Mouse (Mus musculus): ENCODE measurements at regions not wholly inside any gene's neighbourhood (a gene's known extent, or its start where the extent isn't known, plus 50 kb on each side); places are given as distances from the start of the nearest gene placed in this dataset.

DNA sequence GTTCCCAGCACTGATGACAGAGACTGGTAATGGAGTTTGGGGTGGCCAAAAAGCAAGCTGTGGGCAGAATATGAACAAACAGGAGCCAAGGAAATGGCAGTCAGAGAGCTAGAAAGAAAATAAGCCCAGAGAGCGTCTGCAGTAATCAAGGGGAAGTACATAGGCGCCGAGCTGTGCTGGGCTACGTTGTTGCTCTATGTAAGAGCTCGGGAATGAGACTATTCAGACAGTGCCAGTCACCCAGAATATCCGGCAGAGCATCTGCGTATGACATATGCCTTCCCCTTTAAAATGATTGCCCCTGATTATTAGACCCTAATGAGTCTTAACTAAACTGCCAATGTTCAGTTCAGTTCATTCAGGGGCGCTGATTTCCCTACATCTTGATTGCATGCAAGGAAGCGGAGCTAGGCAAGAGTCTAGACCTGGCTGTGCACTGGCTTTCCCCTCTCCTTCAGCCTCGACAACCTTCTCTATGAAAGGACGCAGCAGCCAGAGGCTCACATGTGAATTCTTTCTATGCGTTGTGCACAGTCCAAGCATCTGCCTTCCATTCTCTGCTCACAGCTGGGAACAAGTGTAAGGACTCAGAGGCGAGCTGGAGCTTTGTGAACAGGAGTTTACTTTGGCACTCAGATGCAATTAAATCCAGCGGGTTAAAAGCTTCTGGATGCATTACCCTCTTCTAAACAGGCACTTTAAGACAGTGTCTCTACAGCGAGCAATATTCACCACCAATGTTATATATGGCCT is 125.7 kb upstream of the Gdf10 start:
- DNase-seq: no peak

DNA sequence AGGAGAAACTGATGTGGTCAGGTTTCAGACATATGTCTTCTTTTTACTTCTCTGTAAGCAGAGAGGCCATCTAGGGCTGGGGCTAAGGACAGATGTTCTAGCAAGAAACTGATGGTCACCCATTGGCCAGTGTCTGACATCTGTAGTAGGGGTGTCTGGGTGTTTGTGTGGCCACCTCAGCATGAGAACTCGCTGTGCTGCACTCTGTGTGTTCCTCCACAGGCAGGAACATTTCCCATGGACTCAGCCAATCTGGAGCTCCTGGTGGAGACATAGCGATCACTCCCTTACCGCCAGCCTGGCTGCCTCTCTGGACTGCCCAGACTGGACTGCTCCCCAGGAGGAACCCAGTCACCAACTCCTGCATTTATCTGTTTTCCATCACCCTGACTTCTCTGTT is 119.1 kb upstream of the Gdf10 start:
- no peak for DNase-seq

DNA sequence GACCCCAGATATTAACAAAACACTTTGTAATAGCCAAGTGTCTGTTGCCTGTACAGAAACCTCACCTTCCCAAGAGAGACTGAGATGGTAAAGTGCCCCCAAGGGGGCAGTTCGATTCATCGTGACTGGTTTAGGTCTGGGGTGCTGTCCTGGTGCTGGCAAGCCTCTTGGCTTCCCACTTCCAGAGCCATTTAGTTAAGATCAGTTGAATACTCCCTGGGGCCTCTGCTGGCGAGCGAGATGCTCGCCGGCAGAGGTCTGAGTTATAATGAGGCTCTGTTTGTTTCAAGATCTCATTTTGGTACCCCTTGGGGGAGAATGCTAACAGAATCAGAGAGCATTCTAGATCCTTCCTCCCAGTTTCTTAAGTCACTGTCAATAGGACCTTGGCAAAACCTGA is 118.7 kb upstream of the Gdf10 start:
- DNase-seq: no peak

DNA sequence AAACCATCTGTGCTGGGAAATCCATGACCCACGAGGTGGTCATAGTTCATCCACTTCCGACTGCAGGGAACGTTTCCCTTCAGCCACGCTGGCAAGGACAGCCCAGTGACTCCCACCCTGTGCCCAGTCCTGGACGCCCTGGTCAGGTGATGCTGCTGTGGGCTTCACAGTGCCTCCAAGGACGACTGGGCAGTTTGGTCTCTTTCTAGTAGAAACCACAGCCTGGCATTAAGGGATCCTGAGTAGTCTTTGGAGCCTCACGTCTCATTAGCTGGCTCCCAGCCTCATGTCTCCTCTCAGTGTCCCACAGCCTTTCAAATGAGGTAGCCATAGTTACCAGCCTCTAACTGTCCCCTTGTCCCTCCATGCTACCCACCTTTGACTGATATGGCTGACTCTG is 116.2 kb upstream of the Gdf10 start:
- DNase-seq: no peak

DNA sequence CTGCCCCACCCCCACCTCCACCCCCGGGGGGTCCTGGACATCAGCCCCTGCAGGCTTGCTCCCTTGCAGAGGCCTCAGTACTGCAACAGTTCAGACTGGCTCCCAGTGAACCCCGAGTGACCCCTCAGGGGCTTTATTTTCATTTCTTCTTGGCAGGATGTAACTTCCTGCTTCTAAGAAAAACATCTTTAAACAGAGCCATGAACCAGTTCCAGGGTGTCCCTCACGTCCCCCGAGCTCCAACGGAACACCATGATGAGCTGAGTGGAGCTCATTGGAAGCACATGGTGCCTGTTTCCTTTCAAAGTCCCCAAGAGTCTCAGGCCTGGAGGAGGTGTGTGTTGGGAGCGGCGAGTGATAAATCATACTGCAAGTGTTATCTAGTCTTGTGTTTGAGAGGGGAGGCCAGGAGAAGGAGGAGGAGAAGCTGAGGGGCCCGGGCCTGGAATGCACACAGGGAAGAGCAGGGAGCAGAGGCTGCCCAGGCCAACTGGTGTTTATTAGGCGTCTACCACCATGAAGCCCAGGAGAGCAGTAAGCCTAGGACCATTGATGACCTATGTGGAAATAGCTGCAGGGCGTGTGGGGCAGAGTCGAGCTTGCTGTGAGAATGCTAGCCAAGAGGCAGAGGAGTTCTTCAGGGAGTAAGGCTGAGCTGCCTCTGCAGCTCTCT is 114.7 kb upstream of the Gdf10 start:
- DNase-seq: no peak

DNA sequence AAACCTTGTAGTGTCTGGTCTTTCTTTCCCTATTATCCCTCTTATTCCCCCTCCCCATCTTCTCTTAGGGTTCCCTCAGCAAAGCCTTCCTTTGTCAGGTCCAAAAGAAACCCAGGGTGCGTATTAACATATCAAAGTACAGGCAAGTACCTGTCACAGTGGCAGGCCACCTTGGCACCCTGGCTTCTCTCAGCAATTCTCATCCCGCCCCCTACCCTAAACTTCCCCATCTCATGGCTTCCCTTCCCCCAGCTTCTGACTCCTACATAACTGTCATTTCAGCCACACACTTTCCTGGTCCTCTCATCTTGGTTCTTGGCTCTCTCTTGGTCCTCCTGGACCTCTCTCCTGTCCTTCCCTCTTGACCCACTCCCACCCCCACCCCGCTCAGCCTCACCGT is 112.8 kb upstream of the Gdf10 start:
- DNase-seq: no peak

DNA sequence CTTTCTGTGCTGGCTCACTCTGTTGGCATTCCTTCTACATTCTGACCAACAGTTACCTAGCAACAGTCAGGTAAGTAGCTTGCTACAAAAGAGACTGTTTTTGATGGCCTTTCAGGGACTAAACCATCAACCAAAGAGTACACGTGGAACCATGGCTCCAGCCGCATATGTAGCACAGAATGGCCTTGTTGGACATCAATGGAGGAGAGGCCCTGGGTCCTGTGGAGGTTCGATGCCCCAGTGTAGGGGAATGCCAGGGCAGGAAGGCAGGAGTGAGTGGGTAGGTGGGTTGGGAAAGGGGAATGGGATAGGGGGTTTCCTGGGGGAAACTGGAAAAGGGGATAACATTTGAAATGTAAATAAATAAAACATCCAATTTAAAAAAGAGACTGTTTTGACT is 112.1 kb upstream of the Gdf10 start:
- no peak for DNase-seq

DNA sequence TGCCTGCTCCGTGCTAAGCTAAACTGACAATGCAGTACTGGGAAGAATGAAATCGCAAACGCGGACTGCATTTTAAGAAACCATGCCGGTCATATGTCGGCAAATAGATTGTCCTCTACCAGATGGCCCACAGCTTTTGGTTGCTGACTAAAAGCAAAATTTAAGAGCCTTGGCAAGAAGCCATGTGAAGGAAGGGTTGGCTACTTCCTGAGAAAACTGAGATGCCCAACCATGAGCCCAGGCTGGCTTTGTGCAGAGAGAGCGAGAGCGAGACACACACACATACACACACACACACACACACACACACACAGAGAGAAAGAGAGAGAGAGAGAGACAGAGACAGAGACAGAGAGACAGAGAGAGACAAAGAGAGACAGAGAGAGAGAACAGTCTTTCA is 111.1 kb upstream of the Gdf10 start:
- DNase-seq: no peak

DNA sequence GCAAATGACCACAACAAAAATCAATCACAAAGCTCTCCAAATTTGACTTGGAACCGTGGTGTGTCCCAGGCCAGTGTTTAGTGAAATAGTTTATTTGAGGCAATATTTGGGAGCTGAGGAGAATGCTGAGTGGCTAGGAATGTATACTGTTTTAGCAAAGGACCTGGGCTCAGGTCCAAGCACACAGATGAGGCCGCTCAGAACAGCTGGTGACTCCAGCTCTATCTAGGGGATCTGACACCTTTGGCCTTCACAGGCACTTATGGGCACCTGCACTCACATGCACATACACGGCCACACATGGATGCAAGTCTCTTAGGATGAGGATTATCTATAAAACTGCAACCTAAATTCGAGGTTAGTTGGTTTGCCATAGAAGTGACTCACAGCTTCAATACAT is 110.6 kb upstream of the Gdf10 start:
- no peak for DNase-seq

DNA sequence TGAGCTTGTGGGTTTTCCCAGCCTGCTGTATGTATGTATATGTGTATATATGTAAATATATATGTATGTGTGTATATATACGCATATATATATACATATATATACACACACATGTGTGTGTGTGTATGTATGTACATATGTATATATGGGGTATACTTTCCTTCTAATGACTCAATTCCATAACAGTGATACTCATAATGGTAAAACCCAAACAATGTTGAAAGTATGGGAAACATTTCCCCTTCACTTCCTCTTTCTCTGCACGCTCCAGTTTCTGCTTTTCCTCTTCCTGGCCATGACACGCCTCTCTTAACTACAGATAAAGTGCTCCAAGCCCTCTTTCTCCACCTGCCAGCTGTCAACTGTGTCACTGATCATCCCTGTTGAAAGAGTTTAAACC is 110.1 kb upstream of the Gdf10 start:
- no peak for DNase-seq

DNA sequence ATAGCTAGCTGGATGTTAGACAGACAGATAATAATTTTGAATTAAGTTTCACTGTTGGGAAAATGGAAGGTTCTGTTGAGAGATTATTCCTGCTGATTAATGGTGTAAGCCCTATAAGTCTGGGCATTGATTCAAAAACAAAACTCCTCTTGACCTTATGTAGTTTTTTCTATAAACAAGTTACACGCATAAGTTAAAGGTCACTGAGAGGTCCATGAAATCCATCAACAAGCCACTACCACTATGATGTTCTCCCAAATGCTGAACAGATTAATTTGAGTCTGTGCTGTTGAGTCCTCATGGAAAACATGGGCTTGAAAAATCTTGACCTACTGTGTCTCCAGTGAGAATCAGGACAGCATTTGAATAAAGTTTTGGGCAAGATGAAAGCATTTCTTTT is 109.3 kb upstream of the Gdf10 start:
- no peak for DNase-seq

DNA sequence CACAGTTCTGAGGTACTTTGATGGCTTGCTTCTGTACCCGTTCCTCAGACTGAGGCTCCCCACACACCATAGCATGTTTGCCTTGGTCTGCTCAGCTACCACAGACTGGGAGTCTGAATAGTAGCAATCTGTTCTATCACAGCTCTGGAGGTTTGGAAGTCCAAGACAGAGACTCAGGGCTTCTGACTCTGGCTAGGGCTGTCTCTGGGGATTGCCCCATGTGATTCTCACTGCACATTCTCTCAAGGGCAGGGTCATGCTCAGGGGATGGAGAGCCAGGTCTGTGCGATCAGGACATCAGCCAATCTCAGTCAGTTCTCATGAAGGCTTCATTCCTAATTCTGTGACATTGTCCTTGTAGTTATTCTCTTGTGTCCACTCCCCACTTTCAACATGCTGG is 108.8 kb upstream of the Gdf10 start:
- no peak for DNase-seq

DNA sequence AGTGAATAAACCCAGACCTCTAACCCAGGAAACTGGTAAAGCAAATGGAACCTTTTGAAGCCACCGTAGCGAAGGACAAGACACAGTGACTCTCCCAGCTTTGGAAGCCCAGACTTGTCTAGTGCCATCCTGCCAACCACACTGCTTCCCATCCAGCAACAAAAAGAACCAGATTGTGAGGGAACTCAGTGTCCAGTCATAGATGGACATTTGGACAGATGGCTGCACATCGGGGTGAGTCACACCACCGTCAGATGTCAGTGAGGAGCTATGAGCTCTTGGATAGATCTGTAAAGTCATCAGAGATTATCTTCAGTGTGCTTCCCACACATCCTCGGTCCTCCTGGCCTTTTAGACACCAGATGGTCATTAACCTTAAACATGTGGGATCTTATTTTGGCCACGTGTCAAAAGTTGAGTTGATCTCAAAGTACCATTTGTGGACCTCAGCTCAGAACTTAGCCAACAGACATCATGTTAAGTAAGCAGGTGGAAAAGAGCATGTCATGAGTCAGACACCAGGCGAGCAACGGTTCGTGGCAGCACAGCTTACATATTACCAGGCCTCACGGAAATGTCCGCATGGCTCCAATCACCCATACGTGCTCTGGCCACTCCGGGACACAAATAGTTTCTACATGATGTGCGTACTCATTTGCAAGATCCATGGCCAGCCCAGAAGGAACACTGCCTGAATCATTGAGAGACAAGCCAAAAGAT is 102.7 kb upstream of the Gdf10 start:
- no peak for DNase-seq

DNA sequence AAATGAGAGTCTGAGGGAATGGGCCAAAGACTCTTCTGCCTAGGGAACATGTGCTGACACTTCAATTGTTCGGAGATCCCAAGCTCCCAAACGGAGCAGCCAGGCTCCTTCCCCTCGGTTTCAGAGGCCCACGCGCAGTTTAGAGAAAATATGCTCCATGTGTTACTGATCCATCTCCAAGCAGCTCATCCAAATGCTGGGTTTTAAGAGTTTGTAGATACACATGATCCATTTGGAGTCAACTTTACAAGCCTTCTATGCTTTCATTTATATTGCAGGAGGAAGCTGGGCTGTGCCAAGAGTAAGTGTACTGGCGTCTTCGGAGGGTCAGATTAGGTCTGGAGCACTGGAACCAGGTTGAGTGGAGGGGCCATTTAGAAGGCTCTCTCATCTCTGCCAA is 102.0 kb upstream of the Gdf10 start:
- no peak for DNase-seq

DNA sequence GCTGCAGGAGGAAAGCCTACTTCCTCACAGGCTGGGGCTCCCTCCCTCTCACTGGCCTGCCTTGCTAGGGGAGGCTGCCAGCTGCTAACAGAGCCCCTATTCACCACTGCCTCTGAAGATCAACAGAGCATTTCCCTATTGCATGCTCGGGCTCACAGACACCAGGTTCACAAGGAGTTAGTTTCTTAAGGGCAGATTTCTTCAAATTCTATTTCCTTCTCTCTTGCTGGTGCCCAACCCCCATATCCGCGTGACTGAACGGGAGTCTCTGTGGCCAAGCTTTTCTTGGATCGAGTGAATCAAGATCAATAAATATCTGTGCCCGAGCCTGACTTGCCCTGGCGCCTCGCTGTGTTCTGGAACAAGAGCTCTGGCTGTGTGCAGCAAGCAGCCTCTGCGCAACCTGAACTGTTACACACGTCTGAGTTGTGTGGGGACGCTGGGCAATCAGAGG is 98.9 kb upstream of the Gdf10 start:
- DNase-seq: no peak

DNA sequence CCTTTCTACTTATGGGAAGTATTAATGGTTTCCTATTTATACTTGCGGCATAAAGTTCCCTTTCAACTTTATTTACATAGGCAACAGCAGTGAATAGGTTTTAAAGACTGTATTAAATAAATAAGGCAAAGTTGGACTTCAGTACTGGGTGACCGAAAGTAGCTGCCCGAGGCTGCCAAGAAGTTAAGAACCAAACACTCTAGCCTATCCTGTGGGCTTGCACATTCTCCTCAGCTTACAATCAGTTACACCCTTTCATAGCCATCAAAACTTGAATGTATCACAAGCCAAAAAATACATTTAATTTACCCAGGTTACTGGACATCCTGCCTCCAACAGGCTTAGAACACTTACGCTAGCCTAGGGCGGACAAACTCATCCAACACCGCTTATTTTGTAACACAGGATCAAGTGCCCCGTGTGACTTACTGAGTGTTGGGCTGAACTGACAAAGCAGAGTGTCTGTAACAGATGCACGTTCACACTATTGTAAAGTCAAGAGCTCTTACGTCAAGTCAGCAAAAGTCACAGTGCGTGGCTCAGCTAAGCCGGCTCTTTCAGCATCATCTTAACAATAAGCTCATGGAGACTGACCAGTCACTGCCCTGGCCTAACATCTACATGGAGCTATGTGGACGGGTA is 97.3 kb upstream of the Gdf10 start:
- DNase-seq: no peak

DNA sequence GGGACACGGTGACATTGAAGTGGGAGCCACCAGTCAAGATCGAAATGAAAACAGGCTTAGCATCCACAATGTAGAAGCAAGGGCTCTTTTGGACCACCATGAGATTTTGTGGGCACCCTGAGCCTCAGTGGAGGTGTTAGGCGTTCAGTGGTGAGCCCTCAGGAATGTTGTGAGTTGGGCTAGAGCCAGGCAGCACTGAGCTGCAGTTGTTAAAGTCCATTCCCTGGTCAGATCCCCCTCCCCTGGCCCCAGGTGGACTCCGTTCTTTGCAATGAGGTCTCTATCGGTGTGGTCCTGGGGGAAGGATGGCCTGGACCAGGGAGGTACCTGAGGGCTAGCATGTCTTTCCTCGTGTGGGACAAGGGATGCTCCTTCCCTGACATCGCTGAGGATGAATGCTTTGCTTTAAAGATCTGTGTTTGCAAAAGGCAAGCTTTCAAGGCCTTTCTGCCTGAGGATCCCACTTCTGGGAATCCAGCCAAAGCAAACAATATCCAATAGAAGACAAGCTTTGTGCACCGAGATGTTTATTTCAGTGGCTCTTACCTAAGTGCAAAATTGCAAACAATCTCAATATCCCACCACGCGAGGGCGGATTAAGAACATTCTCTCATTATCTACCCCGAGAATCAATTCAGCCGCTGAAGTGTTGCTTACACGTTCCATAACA is 90.6 kb upstream of the Gdf10 start:
- no peak for DNase-seq

DNA sequence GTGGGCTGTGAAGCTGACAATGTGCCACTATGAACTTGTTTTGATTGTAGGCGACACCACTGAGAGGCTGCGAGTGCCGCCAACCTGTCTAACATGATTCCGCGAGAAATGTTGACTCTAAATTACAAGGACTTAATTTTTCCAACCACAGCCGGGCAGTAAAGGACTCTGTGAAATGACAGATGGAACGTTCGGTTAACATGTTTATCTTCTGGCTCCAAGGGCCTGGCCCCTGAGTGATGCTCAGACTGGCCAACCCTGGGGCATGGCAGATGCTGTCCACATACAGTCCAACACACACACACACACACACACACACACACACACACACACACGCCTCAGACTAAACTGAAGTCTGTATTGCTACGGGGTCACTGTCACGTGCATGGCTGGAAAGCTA is 87.0 kb upstream of the Gdf10 start:
- DNase-seq: no peak

DNA sequence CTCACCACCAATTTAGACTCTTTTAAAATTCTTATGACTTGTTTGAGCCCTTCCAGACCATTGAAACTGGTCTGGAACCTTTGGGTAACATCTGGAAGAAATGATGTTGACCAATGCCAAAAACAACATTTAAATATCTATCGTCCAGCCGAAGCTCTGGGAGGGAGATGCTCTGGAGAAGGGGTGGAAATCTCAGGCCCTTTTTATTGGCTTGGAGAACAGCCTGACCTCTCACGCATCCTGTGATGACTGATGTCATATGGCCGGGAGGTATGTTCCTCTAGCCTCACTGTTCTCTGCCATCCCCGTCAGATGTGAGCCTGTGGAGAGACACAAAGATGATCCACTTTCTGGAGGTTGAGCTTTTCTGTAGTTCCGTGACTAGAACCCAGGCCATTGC is 81.6 kb upstream of the Gdf10 start:
- no peak for DNase-seq

DNA sequence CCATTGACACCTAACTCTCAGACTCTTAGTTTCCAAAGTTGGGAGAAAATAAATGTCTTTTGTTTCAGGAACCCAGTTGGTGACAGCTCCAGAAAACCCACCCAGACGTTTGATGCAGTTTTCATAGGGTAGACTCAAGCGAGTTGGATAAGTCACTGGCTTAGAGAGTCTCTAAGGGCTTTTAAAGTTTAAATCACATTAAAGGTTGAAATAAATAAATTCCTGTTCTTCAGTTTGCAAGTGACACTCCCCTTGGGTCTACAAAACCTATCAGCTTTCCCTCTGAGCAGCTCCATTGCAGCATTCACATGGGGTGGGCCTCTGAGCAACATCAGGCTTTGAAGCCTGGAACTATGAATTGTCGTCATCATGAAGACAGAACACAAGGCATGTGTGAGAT is 69.9 kb upstream of the Gdf10 start:
- DNase-seq: no peak

DNA sequence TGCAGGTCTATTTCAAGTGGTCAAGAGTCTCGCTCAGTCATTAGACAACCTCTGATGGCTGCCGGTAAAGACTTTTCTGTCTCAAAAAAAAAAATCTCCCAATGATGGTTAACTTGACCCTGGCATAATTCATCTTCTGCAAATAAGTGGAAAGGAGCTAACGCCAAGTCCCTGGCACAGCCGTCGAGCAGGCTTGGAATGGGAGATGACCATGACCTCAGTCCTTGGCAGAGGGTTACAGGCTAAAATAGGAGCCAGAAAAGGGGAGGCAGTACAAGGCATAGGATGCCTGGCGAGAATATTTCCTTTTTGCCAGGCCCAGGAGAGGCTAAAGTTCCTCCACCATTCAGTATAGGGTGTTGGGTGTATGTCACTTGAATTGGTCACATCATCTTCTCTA is 69.2 kb upstream of the Gdf10 start:
- DNase-seq: no peak

DNA sequence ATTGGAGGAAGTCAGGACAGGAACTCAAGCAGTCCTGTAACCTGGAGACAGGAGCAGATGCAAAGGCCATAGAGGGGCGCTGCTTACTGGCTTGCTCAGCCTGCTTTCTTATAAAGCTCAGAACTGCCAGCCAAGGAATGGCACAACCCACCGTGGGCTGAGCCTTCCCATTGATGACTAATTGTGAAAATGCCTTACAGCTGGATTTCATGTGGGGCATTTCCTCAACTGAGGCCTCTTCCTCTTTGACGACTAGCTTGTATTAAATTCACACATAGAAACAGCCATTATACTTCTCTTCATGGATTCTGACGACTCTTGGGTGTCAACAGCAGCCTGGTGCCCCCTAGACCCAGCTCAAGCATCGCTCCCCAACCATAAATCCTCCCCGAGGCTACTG is 66.4 kb upstream of the Gdf10 start:
- DNase-seq: no peak

DNA sequence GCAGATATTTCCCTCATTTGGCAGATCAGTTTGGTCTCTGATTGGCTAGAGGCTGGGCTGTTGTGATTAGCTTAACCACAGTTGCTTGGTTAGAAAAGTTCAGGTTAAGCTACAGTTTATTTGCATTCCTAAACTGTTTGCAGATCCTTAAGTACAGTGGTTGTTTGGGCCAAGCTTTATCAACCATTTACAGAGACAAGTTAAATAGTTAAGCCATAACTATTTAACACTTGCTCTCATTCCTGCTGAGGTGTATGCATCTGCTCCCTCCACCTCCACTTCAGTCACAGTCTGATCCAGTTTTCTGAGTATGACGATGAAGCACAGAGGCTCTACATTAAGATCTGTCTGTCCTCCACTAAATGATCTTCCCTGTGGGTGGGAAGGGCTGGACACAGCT is 58.6 kb upstream of the Gdf10 start:
- no peak for DNase-seq

All from spleen, adult 18-20 months (tissue).